Mouse (Mus musculus) liver, embryonic 11.5 days (tissue): ENCODE results near the gene Slc2a8. TPM values are rescaled to one million over a fixed set of nuclear protein-coding genes. Genes with fewer than 3 reads are reported as not detected.

Source experiments
- ATAC-seq: fragments of 200-750 bp; cut with Nextera tagmentation; replicated peaks from 2 replicates; pipeline ENCODE4 v1.8.0; 2017; ENCODE audit warnings: moderate number of reproducible peaks, mild to moderate bottlenecking, moderate TSS enrichment, moderate library complexity; ENCODE audit not compliant: low FRiP score
- DNase-seq: peaks from one replicate; pipeline ENCODE4 v3.0.0-alpha.2; 2017; ENCODE audit warnings: low spot score
- H3K27ac ChIP-seq: fragments of 300-500 bp; sonication (generic); 2 replicates; pipeline ENCODE4 v1.5.1; 2014; ENCODE audit warnings: mild to moderate bottlenecking, low read depth, low read length, control low read depth
- H3K27me3 ChIP-seq: fragments of 300-500 bp; sonication (generic); replicated peaks from 2 replicates; pipeline ENCODE4 v1.6.1; 2014; ENCODE audit warnings: low read length, mixed read lengths; ENCODE audit not compliant: control insufficient read depth, insufficient read depth
- H3K36me3 ChIP-seq: fragments of 300-500 bp; sonication (generic); 2 replicates; pipeline ENCODE4 v1.6.1; 2014; ENCODE audit warnings: mild to moderate bottlenecking, low read length, moderate library complexity, mixed read lengths; ENCODE audit not compliant: control insufficient read depth, insufficient read depth
- H3K4me1 ChIP-seq: fragments of 300-500 bp; sonication (generic); replicated peaks from 2 replicates; pipeline ENCODE4 v1.6.1; 2014; ENCODE audit warnings: low read length, mixed read lengths; ENCODE audit not compliant: control insufficient read depth, insufficient read depth
- H3K4me2 ChIP-seq: fragments of 300-500 bp; sonication (generic); 2 replicates; pipeline ENCODE4 v1.6.1; 2014; ENCODE audit warnings: mild to moderate bottlenecking, control low read depth, moderate library complexity
- H3K4me3 ChIP-seq: fragments of 300-500 bp; sonication (generic); 2 replicates; pipeline ENCODE4 v1.5.1; 2014; ENCODE audit warnings: low read depth, low read length, control low read depth
- H3K9ac ChIP-seq: fragments of 300-500 bp; sonication (generic); 2 replicates; pipeline ENCODE4 v1.6.1; 2014; ENCODE audit warnings: low read depth, low read length, control low read depth
- H3K9me3 ChIP-seq: fragments of 300-500 bp; sonication (generic); 2 replicates; pipeline ENCODE4 v1.6.1; 2016; ENCODE audit warnings: low read length, inconsistent platforms, mixed read lengths; ENCODE audit not compliant: control insufficient read depth
- WGBS: fragments of 180-500 bp; shearing (Covaris S2); extraction: QIAGEN DNeasy Blood & Tissue Kit; methylation state at CpG from one replicate; pipeline ENCODE4 v1.1.7; 2014; 5-methylcytosine and 5-hydroxymethylcytosine counted together
- polyA plus RNA-seq: library from polyadenylated mRNA; unstranded; fragments of >200 nt; fragmentation: Nextera tagmentation; extraction: Ambion mirVana; gene quantifications from 2 replicates; pipeline ENCODE4 v1.2.1, GENCODE M21; 2014

Gene Slc2a8
- polyA plus RNA-seq, 1 experiment from 2014 or later = 15.0 TPM

DNA sequence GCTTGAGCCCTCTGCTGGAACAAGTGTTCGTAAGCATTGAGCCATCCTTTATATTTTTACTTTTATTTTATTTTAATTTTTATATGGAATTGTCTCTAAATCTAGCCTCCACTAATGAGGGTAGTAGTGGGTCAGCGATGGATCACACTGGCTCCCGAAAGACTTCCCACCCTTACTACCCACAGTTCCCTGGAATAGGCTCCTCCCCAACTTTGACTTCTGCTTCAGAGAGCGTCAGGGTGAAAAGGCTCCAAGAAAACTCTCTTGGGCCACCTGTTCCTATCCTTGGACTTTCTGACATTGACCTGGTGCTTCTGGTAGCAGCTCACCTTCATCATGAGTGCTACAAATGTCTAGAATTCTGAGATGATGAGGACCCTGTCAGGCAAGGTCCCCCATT, 817 bp upstream of the Slc2a8 start:
- peak overlapping the region; percentile 10; the same call in 1 of the 2 replicates for H3K9ac ChIP-seq
- H3K9me3 ChIP-seq = no peaks in the 10 kb centered on the region
- H3K27me3 ChIP-seq = no peaks in the 10 kb centered on the region
- H3K36me3 ChIP-seq = no peaks in the 10 kb centered on the region
- H3K4me3 ChIP-seq = peak overlapping the region; percentile 76
- DNase-seq (no peak), ATAC-seq (no peak)
- 9% methylated on average over 4 of the region's 4 CpGs for WGBS
- peak overlapping the region; percentile 100 for H3K4me2 ChIP-seq
- H3K4me1 ChIP-seq = peaks cover 22% of the 10 kb centered on the region
- no peak overlapping the region for H3K27ac ChIP-seq

DNA sequence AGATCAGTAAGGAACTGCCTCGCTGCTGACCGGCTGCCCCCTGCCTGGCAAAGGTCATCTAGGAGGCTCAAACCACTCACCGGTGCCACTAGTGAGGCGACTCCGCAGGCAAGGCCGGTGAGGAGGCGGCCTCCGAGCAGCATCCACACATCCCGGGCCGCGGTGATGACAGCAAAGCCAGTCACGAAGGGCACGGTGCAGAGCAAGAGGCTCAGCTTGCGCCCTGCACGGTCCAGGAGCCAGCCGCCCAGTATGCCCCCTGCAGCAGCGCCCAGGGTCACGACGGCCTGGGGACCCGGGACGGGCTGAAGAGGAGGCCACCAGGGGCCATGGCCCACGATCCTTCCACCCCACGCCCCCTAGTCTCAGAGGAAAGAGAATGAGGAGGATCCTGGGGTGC, 602 bp downstream of the Slc2a8 start:
- peak; percentile 54 for DNase-seq
- ATAC-seq = peak; percentile 51
- Histone ChIP-seq H3K9me3 (no peaks in the 10 kb centered on the region), H3K4me1 (peaks cover 22% of the 10 kb centered on the region), H3K27me3 (no peaks in the 10 kb centered on the region), H3K4me2 (peak overlapping the region; percentile 100), H3K36me3 (no peaks in the 10 kb centered on the region), H3K4me3 (peak overlapping the region; percentile 76), H3K9ac (peak overlapping the region; percentile 78), H3K27ac (peak overlapping the region; percentile 26; the same call in 1 of the 2 replicates)
- WGBS = under 1% methylated on average over 23 of the region's 23 CpGs

DNA sequence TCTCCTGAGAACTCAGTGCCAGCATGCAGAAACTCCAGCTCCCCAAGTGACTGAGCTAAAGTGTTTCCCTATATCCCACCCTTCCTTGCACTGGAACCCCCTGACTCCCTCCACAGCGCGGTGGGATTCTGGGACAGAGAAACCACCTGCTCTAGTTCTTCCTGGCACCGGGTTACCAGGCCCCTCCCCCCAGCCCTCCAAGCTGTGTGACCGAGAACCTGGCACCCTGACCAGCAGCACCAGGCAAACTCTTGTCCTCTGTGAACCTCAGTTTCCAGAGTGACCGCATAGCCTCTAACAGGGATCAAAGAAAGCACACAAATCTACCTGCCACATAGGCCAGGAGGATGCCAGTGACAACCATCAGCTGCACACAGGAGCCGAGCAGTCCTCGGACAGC, 2.2 kb downstream of the Slc2a8 start:
- no peak overlapping the region for H3K4me3 ChIP-seq
- H3K27me3 ChIP-seq = no peaks in the 10 kb centered on the region
- H3K9ac ChIP-seq = no peak overlapping the region
- DNase-seq = no peak
- H3K27ac ChIP-seq = no peak overlapping the region
- H3K9me3 ChIP-seq = no peaks in the 10 kb centered on the region
- no peaks in the 10 kb centered on the region for H3K36me3 ChIP-seq
- 85% methylated on average over 7 of the region's 7 CpGs for WGBS
- H3K4me2 ChIP-seq = no peak overlapping the region
- no peak for ATAC-seq
- peaks cover 22% of the 10 kb centered on the region for H3K4me1 ChIP-seq

DNA sequence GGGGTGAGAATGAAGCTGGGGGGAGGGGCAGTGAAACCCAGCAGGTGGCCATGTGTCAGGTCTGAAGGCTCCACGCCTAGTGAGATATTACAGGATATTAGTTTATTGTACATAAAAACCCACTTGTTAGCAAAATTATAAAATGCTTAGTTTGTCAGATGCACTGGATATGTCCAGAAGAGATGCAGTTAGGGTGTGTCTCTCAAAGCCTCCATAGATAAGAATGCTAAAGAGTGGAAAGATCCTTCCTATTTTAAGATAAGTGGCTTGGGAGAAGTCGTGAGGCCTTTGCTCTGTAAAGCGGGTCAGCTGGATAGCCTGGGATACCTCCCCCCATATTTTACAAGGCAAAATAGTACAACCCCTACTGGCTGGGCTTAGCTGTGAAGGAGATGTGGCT, 3.2 kb downstream of the Slc2a8 start:
- 49% methylated on average over 3 of the region's 3 CpGs for WGBS
- H3K27ac ChIP-seq = peak overlapping the region; percentile 58; the same call in 1 of the 2 replicates
- H3K4me3 ChIP-seq = no peak overlapping the region
- peaks cover 22% of the 10 kb centered on the region for H3K4me1 ChIP-seq
- H3K27me3 ChIP-seq = no peaks in the 10 kb centered on the region
- DNase-seq (no peak), ATAC-seq (no peak)
- no peaks in the 10 kb centered on the region for H3K9me3 ChIP-seq
- peak overlapping the region; percentile 40 for H3K4me2 ChIP-seq
- H3K36me3 ChIP-seq = no peaks in the 10 kb centered on the region
- H3K9ac ChIP-seq = no peak overlapping the region

DNA sequence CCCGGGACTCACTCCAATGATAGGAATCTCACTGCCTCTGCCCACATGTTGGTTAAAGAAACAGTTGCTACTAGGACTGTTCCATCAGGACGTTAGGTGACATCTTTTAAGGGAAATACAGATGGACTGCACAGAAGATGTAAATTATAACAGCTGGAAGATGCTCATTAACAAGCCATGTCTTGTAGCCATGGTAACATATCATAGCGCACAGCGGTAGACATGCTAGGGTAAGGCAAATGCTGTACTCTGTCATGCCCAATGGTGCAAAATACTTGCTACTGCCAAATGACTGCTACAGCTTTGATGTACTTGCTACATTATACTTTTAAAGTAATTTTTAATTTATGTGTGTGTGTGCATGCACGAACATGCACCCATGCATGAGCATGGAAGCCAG, 4.8 kb downstream of the Slc2a8 start:
- Histone ChIP-seq H3K36me3 (no peaks in the 10 kb centered on the region), H3K27me3 (no peaks in the 10 kb centered on the region), H3K4me1 (peaks cover 22% of the 10 kb centered on the region), H3K9me3 (no peaks in the 10 kb centered on the region), H3K4me2 (no peak overlapping the region), H3K4me3 (no peak overlapping the region), H3K9ac (no peak overlapping the region), H3K27ac (no peak overlapping the region)
- ATAC-seq (no peak), DNase-seq (no peak)
- WGBS = 69% methylated on average over 5 of the region's 5 CpGs

DNA sequence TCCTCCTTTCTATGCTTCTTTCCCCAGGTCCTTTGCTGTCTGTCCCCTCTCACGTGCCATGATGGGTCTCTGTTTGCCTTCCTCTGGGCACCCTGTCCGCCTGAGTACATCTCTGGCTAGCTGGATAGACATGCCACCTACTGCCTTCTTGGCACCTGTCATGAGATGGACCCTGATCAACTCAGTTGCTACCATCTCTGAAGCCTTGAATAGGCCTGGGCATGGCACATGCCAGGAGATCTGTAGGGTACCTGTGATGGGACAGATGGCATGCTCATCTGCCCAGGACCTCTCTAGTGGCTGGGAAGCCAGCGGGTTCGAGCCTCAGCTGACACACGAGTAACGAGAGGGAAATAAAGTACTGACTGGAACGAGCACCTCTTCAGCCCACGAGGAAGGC, 7.7 kb downstream of the Slc2a8 start:
- WGBS = 85% methylated on average over 8 of the region's 8 CpGs
- no peaks in the 10 kb centered on the region for H3K27me3 ChIP-seq
- DNase-seq (no peak), ATAC-seq (no peak)
- no peak overlapping the region for H3K4me3 ChIP-seq
- no peak overlapping the region for H3K27ac ChIP-seq
- no peak overlapping the region for H3K9ac ChIP-seq
- H3K4me1 ChIP-seq = peaks cover 13% of the 10 kb centered on the region
- H3K9me3 ChIP-seq = no peaks in the 10 kb centered on the region
- H3K4me2 ChIP-seq = no peak overlapping the region
- H3K36me3 ChIP-seq = no peaks in the 10 kb centered on the region

DNA sequence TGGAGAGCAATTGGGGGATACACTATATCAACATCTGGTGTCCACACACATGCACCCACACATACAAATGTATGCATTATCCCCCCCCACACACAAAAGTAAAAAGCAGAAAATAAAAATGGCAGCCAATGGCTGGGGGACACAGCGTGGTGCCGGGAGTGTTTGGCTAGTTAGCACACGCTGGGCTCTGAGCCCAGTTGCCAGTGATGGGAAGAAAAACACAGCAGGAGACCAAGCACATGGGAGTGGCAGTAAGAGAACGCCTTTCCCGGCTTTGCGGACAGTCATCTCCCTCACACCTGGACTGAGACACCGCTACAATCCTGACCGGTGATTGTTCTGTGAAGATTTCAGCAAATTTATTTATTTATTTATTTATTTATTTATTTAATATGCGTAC, 10.6 kb downstream of the Slc2a8 start:
- WGBS = 67% methylated on average over 9 of the region's 9 CpGs

DNA sequence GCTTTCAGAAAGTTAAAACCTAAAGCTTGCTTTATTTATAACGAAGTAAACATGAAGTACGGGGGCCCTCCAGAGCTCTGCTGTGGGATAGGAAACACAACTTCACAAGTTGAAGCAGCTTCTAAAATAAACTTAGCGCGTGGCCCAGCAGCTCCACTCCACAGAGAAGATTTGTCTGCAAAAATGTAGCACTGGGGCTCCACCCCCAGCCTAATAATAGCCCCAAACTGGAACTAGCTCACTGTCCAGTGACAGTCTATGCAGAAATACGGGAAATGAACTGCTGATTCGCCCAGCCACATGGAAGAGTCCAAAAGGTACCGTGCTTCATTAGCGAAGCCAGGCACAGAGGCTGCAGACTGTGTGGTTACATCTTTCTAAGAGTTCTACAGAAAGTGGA, 12.6 kb downstream of the Slc2a8 start:
- H3K4me1 ChIP-seq = peaks cover 15% of the 10 kb centered on the region
- DNase-seq (no peak), ATAC-seq (no peak)
- H3K27me3 ChIP-seq = no peaks in the 10 kb centered on the region
- WGBS = 73% methylated on average over 8 of the region's 8 CpGs
- peaks cover 3% of the 10 kb centered on the region for H3K36me3 ChIP-seq
- H3K9ac ChIP-seq = no peak overlapping the region
- no peak overlapping the region for H3K4me2 ChIP-seq
- H3K27ac ChIP-seq = no peak overlapping the region
- no peak overlapping the region for H3K4me3 ChIP-seq
- H3K9me3 ChIP-seq = no peaks in the 10 kb centered on the region

More for the DNA sequence above, 10.6 kb downstream of the Slc2a8 start:
- no peak overlapping the region for H3K4me2 ChIP-seq
- H3K36me3 ChIP-seq = no peaks in the 10 kb centered on the region
- H3K9me3 ChIP-seq = no peaks in the 10 kb centered on the region
- H3K9ac ChIP-seq = no peak overlapping the region
- no peak overlapping the region for H3K27ac ChIP-seq
- no peak overlapping the region for H3K4me3 ChIP-seq
- no peak for DNase-seq
- no peak for ATAC-seq
- peaks cover 8% of the 10 kb centered on the region for H3K4me1 ChIP-seq
- H3K27me3 ChIP-seq = no peaks in the 10 kb centered on the region

DNA sequence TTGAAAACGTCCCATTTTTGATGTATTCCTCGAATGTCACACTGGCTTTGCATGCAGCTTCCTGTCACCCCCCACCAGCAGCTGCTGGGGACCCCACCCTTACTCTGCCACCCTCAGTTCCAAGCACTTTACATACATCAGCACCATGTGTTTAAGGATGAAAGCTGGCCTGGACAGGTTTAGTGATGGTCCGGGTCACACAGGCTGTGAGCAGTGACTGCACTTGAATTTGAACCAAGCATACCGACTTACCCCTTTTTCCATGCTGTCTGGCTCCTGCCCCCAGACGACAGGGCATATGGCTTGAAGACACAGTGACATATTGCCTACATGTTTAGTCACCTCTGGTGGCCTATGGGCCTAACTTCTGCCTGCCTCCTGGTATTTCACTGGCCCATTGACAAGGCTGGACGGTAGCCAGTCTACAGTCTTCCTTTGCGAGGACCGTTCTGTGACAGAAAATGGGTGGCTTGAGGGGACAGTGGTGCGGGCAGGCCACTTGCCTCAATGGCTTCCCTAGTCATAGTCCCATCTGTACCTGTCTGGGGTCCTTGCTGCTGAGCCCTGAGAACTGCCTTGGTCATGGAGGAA, 13.8 kb downstream of the Slc2a8 start:
- Histone ChIP-seq H3K27me3 (no peaks in the 10 kb centered on the region), H3K4me1 (peaks cover 24% of the 10 kb centered on the region), H3K4me3 (peak overlapping the region; percentile 75), H3K27ac (0 out of 2 replicates have a peak overlapping the region, but pooled peaks have one; percentile 96), H3K36me3 (peaks cover 15% of the 10 kb centered on the region), H3K4me2 (peak overlapping the region; percentile 94), H3K9me3 (no peaks in the 10 kb centered on the region), H3K9ac (peak overlapping the region; percentile 93; the same call in 1 of the 2 replicates)
- DNase-seq = no peak
- no peak for ATAC-seq
- WGBS = 84% methylated on average over 9 of the region's 9 CpGs
